Mouse (Mus musculus) kidney, adult 8-10 months (tissue): Measurements from ENCODE around the gene Ndufa3.
"Not testable (repeated sequence)": the region's sequence is repeated elsewhere in the genome, so short reads cannot be mapped to it uniquely, and the experiment has no call there.

Experiments used
- DNase-seq, 2 experiments: peaks; one replicate each; pipeline ENCODE4 v3.0.0; 2022

Gene Ndufa3

GRCm38 (mm10) chr7:3617242-3617995 lies at the start of gene Ndufa3:
Gene Ndufa3 (plus strand): TSS chr7:3617373.
- peak; percentile 90 to 92 for DNase-seq

- DNase-seq, result no peak
Measured at GRCm38 (mm10) chr7:3569725-3570124, 47.4 kb upstream of the Ndufa3 start.

- not testable (repeated sequence) for DNase-seq
Measured at GRCm38 (mm10) chr7:3570580-3570979, 46.6 kb upstream of the Ndufa3 start.

GRCm38 (mm10) chr7:3571847-3572246 lies 45.3 kb upstream of the Ndufa3 start:
- DNase-seq, result no peak

- no peak for DNase-seq
Measured at GRCm38 (mm10) chr7:3574216-3574615, 43.0 kb upstream of the Ndufa3 start.

GRCm38 (mm10) chr7:3576354-3577124 lies 40.6 kb upstream of the Ndufa3 start:
- no peak for DNase-seq

- no peak for DNase-seq
Measured at GRCm38 (mm10) chr7:3578196-3578595, 39.0 kb upstream of the Ndufa3 start.

GRCm38 (mm10) chr7:3578952-3579546 lies 38.1 kb upstream of the Ndufa3 start:
- no peak for DNase-seq

- DNase-seq, result no peak
Measured at GRCm38 (mm10) chr7:3580029-3580428, 37.1 kb upstream of the Ndufa3 start.

- DNase-seq, result no peak
Measured at GRCm38 (mm10) chr7:3585763-3586162, 31.4 kb upstream of the Ndufa3 start.

- DNase-seq, result no peak
Measured at GRCm38 (mm10) chr7:3586255-3586654, 30.9 kb upstream of the Ndufa3 start.

GRCm38 (mm10) chr7:3587292-3587691 lies 29.9 kb upstream of the Ndufa3 start:
- DNase-seq, result no peak

GRCm38 (mm10) chr7:3590550-3590949 lies 26.6 kb upstream of the Ndufa3 start:
- no peak for DNase-seq

- DNase-seq, result no peak
Measured at GRCm38 (mm10) chr7:3591534-3591933, 25.6 kb upstream of the Ndufa3 start.

- no peak for DNase-seq
Measured at GRCm38 (mm10) chr7:3593855-3594254, 23.3 kb upstream of the Ndufa3 start.

- no peak for DNase-seq
Measured at GRCm38 (mm10) chr7:3594686-3595085, 22.5 kb upstream of the Ndufa3 start.

GRCm38 (mm10) chr7:3595146-3595545 lies 22.0 kb upstream of the Ndufa3 start:
- peak; percentile 49 to 68 for DNase-seq

GRCm38 (mm10) chr7:3597755-3598154 lies 19.4 kb upstream of the Ndufa3 start:
- not testable (repeated sequence) for DNase-seq

GRCm38 (mm10) chr7:3601119-3601518 lies 16.1 kb upstream of the Ndufa3 start:
- peak; percentile 57 to 72 for DNase-seq

- peak; percentile 42 to 43 for DNase-seq
Measured at GRCm38 (mm10) chr7:3606798-3607197, 10.4 kb upstream of the Ndufa3 start.

GRCm38 (mm10) chr7:3607391-3607790 lies 9.8 kb upstream of the Ndufa3 start:
- no peak for DNase-seq

- no peak for DNase-seq
Measured at GRCm38 (mm10) chr7:3608668-3609067, 8.5 kb upstream of the Ndufa3 start.

GRCm38 (mm10) chr7:3609082-3609481 lies 8.1 kb upstream of the Ndufa3 start:
- peak; percentile 80 to 85 for DNase-seq

- no peak for DNase-seq
Measured at GRCm38 (mm10) chr7:3610437-3610836, 6.7 kb upstream of the Ndufa3 start.
